Mouse (Mus musculus) bone marrow, adult 2 months (tissue): Measurements from ENCODE around the gene Zfp276.

Source experiments
- CTCF ChIP-seq: fragments of 200-500 bp; IDR thresholded peaks from 2 replicates; pipeline ENCODE4 v1.5.1; 2011; ENCODE audit warnings: low read length, control low read depth; ENCODE audit not compliant: control insufficient read depth, insufficient read depth
- POLR2A ChIP-seq: fragments of 200-500 bp; IDR thresholded peaks from 2 replicates; pipeline ENCODE4 v1.6.1; 2011; ENCODE audit warnings: low read depth, mild to moderate bottlenecking, control low read depth, low read length, borderline replicate concordance; ENCODE audit not compliant: control insufficient read depth

DNA sequence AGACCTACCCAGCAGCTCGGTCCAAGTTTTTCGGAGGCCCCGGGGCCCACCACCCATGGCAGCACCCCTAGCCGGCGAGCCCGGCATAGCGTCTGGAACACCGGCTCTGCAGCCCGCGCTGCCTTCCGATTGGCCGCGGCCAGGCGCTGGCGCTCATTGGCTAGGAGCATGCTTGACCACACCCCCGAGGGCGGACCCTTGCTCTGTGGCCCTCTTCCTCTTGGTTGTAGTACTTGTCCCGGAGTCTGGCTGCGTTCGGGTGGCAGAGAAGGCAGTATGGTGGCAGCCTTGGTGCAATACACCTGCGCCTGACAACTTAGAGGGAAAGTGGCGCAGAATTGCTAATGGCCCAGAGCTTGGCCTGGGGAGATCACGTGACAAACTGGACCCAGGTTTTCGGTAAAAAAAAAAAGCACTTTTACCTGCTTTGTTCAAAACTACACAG lies 64.5 kb downstream of the Zfp276 start, which contains the start of gene Fanca:
- peak; percentile 84 for TF ChIP-seq POLR2A
- TF ChIP-seq CTCF, result no peak
